Comparison of ENCODE assay signal across 11 mouse cellular contexts in the genomic region with DNA sequence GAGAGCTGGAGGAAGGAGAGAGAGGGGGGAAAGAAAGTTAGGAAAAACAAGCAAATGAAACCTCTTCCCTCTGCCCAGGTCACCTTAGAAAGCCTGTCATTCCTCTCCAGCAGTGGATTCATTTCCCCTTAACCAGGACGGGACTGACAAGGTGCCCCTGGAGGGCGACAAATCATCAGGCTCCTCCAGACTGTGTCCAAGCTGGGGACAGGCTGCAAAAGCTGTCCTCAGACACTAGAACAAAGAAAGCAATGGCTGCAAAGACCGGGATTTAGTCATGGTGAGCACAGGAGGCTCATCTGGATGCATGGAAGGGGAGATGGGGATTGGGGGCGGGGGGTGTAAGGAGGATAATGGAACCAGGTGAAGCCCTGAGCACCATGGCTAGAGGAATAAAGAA.
A peak's percentile ranks its signal among the peaks of the same experiment; 100 is the strongest.
DNase-seq lines count a peak whose midpoint lies in the region; ATAC-seq lines count a peak whose summit lies in the region.
"Had no signal": no experiment of that assay in that cellular context is flagged by ENCODE, and none has a peak within 500 bp of the region (broad histone marks: within the 10 kb centered on the region; RNA-seq: fewer than 3 reads in every experiment).

No protein-coding gene starts in this region.

- no peaks in the 10 kb centered on the region for H3K27me3 ChIP-seq in kidney, embryonic 16.5 days (ENCODE audit: insufficient read depth, low read length)
- H3K27me3 ChIP-seq in midbrain, embryonic 13.5 days = no peaks in the 10 kb centered on the region
- H3K27me3 ChIP-seq: limb, embryonic 12.5 days had no signal

- no peak overlapping the region for H3K4me2 ChIP-seq in kidney, embryonic 16.5 days (replicated peaks; ENCODE audit: low read depth, low read length)
- H3K4me2 ChIP-seq in midbrain, embryonic 13.5 days (replicated peaks) = no peak overlapping the region
- H3K4me2 ChIP-seq: limb, embryonic 12.5 days had no signal

- no peak overlapping the region for H3K4me3 ChIP-seq in kidney, embryonic 16.5 days (ENCODE audit: low read length)
- H3K4me3 ChIP-seq in midbrain, embryonic 13.5 days (replicated peaks) = no peak overlapping the region
- H3K4me3 ChIP-seq: erythroblast, embryonic 14.5 days; limb, embryonic 12.5 days; myocyte had no signal

- H3K9ac ChIP-seq in kidney, embryonic 16.5 days (replicated peaks; ENCODE audit: low read length) = no peak overlapping the region
- no peak overlapping the region for H3K9ac ChIP-seq in midbrain, embryonic 13.5 days (replicated peaks)
- H3K9ac ChIP-seq: limb, embryonic 12.5 days had no signal

- no peaks in the 10 kb centered on the region for H3K9me3 ChIP-seq in kidney, embryonic 16.5 days (ENCODE audit: low read length)
- 0 out of 2 replicates have a peak, but pooled peaks cover 3% of the 10 kb centered on the region for H3K9me3 ChIP-seq in midbrain, embryonic 13.5 days
- H3K9me3 ChIP-seq: limb, embryonic 12.5 days had no signal

- no peak for ATAC-seq in kidney, embryonic 16.5 days (ENCODE audit: low FRiP score, low TSS enrichment)
- peak; percentile 45; the same call in 1 of the 2 replicates for ATAC-seq in midbrain, embryonic 13.5 days
- no peak for ATAC-seq in activated CD4-positive, CD25-positive, alpha-beta regulatory T cell, adult 4 months

- no peaks in the 10 kb centered on the region for H3K4me1 ChIP-seq in kidney, embryonic 16.5 days (ENCODE audit: insufficient read depth, low read length)
- no peaks in the 10 kb centered on the region; the same call in 1 of the 2 replicates for H3K4me1 ChIP-seq in midbrain, embryonic 13.5 days (replicated peaks)

- H3K36me3 ChIP-seq in kidney, embryonic 16.5 days (ENCODE audit: insufficient read depth, low read length) = no peaks in the 10 kb centered on the region
- H3K36me3 ChIP-seq in midbrain, embryonic 13.5 days = peaks cover 5% of the 10 kb centered on the region; the same call in 1 of the 2 replicates
- H3K36me3 ChIP-seq: limb, embryonic 12.5 days had no signal

- WGBS in kidney, embryonic 16.5 days = 37% methylated on average over 4 of the region's 4 CpGs
- WGBS in midbrain, embryonic 13.5 days = 12% methylated on average over 4 of the region's 4 CpGs

- DNase-seq in cerebellum, adult 18-20 months = peak; percentile 22 to 36
- DNase-seq in cerebellum, adult 11 months = no peak
- peak; percentile 30 for DNase-seq in kidney, postnatal 14 days
- DNase-seq in cerebellum, adult 9-11 months = peak; percentile 33
- no peak for DNase-seq in gastrocnemius, adult 18-20 months (ENCODE audit: low spot score)

- no peak overlapping the region for H3K27ac ChIP-seq in kidney, embryonic 16.5 days (ENCODE audit: low read length)
- H3K27ac ChIP-seq in midbrain, embryonic 13.5 days = no peak overlapping the region
- H3K27ac ChIP-seq: limb, embryonic 12.5 days had no signal

Comparison
In these comparisons a context has a peak if more than half of its experiments do, and no peak if none do; other contexts are left out.
1. DNase-seq: peak in cerebellum, adult 18-20 months (2 of 2), kidney, postnatal 14 days (single experiment) and cerebellum, adult 9-11 months (single experiment); none in cerebellum, adult 11 months (single experiment) and gastrocnemius, adult 18-20 months (single experiment).